Mouse (Mus musculus): Measurements from ENCODE around the gene Aig1. TPM values are rescaled to one million over a fixed set of nuclear protein-coding genes. Genes with fewer than 3 reads are reported as not detected.

The Aig1 gene
- polyA plus RNA-seq, 1 experiment from 2014 or later, result 11.5 TPM

- DNase-seq (ENCODE audit: low spot score) (no peak), ATAC-seq (ENCODE audit: insufficient number of reproducible peaks, low FRiP score, low TSS enrichment, low read depth) (no peak)
- peak overlapping the region; percentile 25 for H3K4me2 ChIP-seq (ENCODE audit: low read depth, severe bottlenecking)
- H3K4me3 ChIP-seq (ENCODE audit: low read depth, low read length), result no peak overlapping the region
- H3K27ac ChIP-seq (replicated peaks; ENCODE audit: low read depth, low read length), result no peak overlapping the region
- WGBS, result 58% methylated on average over 7 of the region's 7 CpGs
- 0 out of 2 replicates have a peak overlapping the region, but pooled peaks have one; percentile 27 for H3K9ac ChIP-seq (ENCODE audit: low read length)
- H3K27me3 ChIP-seq (ENCODE audit: control insufficient read depth, insufficient read depth, low read length), result peaks cover 3% of the 10 kb centered on the region; the same call in 1 of the 2 replicates
- 0 out of 2 replicates have a peak, but pooled peaks cover 10% of the 10 kb centered on the region for H3K4me1 ChIP-seq (ENCODE audit: control insufficient read depth, insufficient read depth, low read length)
- no peaks in the 10 kb centered on the region for H3K9me3 ChIP-seq (ENCODE audit: control insufficient read depth, low read length)
- no peaks in the 10 kb centered on the region for H3K36me3 ChIP-seq (ENCODE audit: control insufficient read depth, insufficient read depth, low read length)
These were observed 153.9 kb downstream of the Aig1 start for GRCm38 (mm10) chr10:13714920-13715293.

- H3K27me3 ChIP-seq (ENCODE audit: control insufficient read depth, insufficient read depth, low read length), result peaks cover 3% of the 10 kb centered on the region; the same call in 1 of the 2 replicates
- no peak overlapping the region for H3K27ac ChIP-seq (replicated peaks; ENCODE audit: low read depth, low read length)
- ATAC-seq (ENCODE audit: insufficient number of reproducible peaks, low FRiP score, low TSS enrichment, low read depth) (peak; percentile 61; the same call in 1 of the 2 replicates), DNase-seq (ENCODE audit: low spot score) (peak; percentile 52)
- no peak overlapping the region for H3K9ac ChIP-seq (ENCODE audit: low read length)
- peak overlapping the region; percentile 25 for H3K4me2 ChIP-seq (ENCODE audit: low read depth, severe bottlenecking)
- WGBS, result 24% methylated on average over 9 of the region's 9 CpGs
- no peaks in the 10 kb centered on the region for H3K36me3 ChIP-seq (ENCODE audit: control insufficient read depth, insufficient read depth, low read length)
- H3K9me3 ChIP-seq (ENCODE audit: control insufficient read depth, low read length), result no peaks in the 10 kb centered on the region
- no peak overlapping the region for H3K4me3 ChIP-seq (ENCODE audit: low read depth, low read length)
- H3K4me1 ChIP-seq (ENCODE audit: control insufficient read depth, insufficient read depth, low read length), result 0 out of 2 replicates have a peak, but pooled peaks cover 10% of the 10 kb centered on the region
These were observed 154.4 kb downstream of the Aig1 start for GRCm38 (mm10) chr10:13714199-13714919.

GRCm38 (mm10) chr10:13713711-13714110 lies 155.1 kb downstream of the Aig1 start:
- no peaks in the 10 kb centered on the region for H3K9me3 ChIP-seq (ENCODE audit: control insufficient read depth, low read length)
- H3K4me2 ChIP-seq (ENCODE audit: low read depth, severe bottlenecking), result no peak overlapping the region
- no peak for DNase-seq (ENCODE audit: low spot score)
- 90% methylated on average over 5 of the region's 5 CpGs for WGBS
- no peak overlapping the region for H3K27ac ChIP-seq (replicated peaks; ENCODE audit: low read depth, low read length)
- ATAC-seq (ENCODE audit: insufficient number of reproducible peaks, low FRiP score, low TSS enrichment, low read depth), result no peak
- peaks cover 3% of the 10 kb centered on the region; the same call in 1 of the 2 replicates for H3K27me3 ChIP-seq (ENCODE audit: control insufficient read depth, insufficient read depth, low read length)
- H3K4me3 ChIP-seq (ENCODE audit: low read depth, low read length), result no peak overlapping the region
- H3K4me1 ChIP-seq (ENCODE audit: control insufficient read depth, insufficient read depth, low read length), result 0 out of 2 replicates have a peak, but pooled peaks cover 10% of the 10 kb centered on the region
- H3K36me3 ChIP-seq (ENCODE audit: control insufficient read depth, insufficient read depth, low read length), result no peaks in the 10 kb centered on the region
- no peak overlapping the region for H3K9ac ChIP-seq (ENCODE audit: low read length)

GRCm38 (mm10) chr10:13713116-13713515 lies 155.7 kb downstream of the Aig1 start:
- WGBS, result 50% methylated on average over 2 of the region's 2 CpGs
- H3K36me3 ChIP-seq (ENCODE audit: control insufficient read depth, insufficient read depth, low read length), result no peaks in the 10 kb centered on the region
- H3K4me1 ChIP-seq (ENCODE audit: control insufficient read depth, insufficient read depth, low read length), result 0 out of 2 replicates have a peak, but pooled peaks cover 10% of the 10 kb centered on the region

GRCm38 (mm10) chr10:13711281-13711829 lies 157.4 kb downstream of the Aig1 start:
- DNase-seq (ENCODE audit: low spot score) (no peak), ATAC-seq (ENCODE audit: insufficient number of reproducible peaks, low FRiP score, low TSS enrichment, low read depth) (no peak)
- peaks cover 3% of the 10 kb centered on the region; the same call in 1 of the 2 replicates for H3K27me3 ChIP-seq (ENCODE audit: control insufficient read depth, insufficient read depth, low read length)

More at GRCm38 (mm10) chr10:13713116-13713515, 155.7 kb downstream of the Aig1 start:
- no peak overlapping the region for H3K9ac ChIP-seq (ENCODE audit: low read length)
- no peak overlapping the region for H3K4me3 ChIP-seq (ENCODE audit: low read depth, low read length)
- DNase-seq (ENCODE audit: low spot score) (no peak), ATAC-seq (ENCODE audit: insufficient number of reproducible peaks, low FRiP score, low TSS enrichment, low read depth) (no peak)
- peaks cover 3% of the 10 kb centered on the region; the same call in 1 of the 2 replicates for H3K27me3 ChIP-seq (ENCODE audit: control insufficient read depth, insufficient read depth, low read length)
- H3K9me3 ChIP-seq (ENCODE audit: control insufficient read depth, low read length), result no peaks in the 10 kb centered on the region
- H3K4me2 ChIP-seq (ENCODE audit: low read depth, severe bottlenecking), result no peak overlapping the region
- H3K27ac ChIP-seq (replicated peaks; ENCODE audit: low read depth, low read length), result no peak overlapping the region

GRCm38 (mm10) chr10:13705771-13706170 lies 163.0 kb downstream of the Aig1 start:
- H3K36me3 ChIP-seq (ENCODE audit: control insufficient read depth, insufficient read depth, low read length), result no peaks in the 10 kb centered on the region
- no peak overlapping the region for H3K9ac ChIP-seq (ENCODE audit: low read length)
- no peak overlapping the region for H3K4me2 ChIP-seq (ENCODE audit: low read depth, severe bottlenecking)
- no peak overlapping the region for H3K27ac ChIP-seq (replicated peaks; ENCODE audit: low read depth, low read length)
- ATAC-seq (ENCODE audit: insufficient number of reproducible peaks, low FRiP score, low TSS enrichment, low read depth) (no peak), DNase-seq (ENCODE audit: low spot score) (no peak)
- no peaks in the 10 kb centered on the region for H3K9me3 ChIP-seq (ENCODE audit: control insufficient read depth, low read length)
- no peaks in the 10 kb centered on the region for H3K27me3 ChIP-seq (ENCODE audit: control insufficient read depth, insufficient read depth, low read length)
- 0 out of 2 replicates have a peak, but pooled peaks cover 5% of the 10 kb centered on the region for H3K4me1 ChIP-seq (ENCODE audit: control insufficient read depth, insufficient read depth, low read length)
- H3K4me3 ChIP-seq (ENCODE audit: low read depth, low read length), result no peak overlapping the region
- 30% methylated on average over 4 of the region's 4 CpGs for WGBS

More at GRCm38 (mm10) chr10:13711281-13711829, 157.4 kb downstream of the Aig1 start:
- Histone ChIP-seq H3K4me2 (ENCODE audit: low read depth, severe bottlenecking) (no peak overlapping the region), H3K36me3 (ENCODE audit: control insufficient read depth, insufficient read depth, low read length) (no peaks in the 10 kb centered on the region), H3K9me3 (ENCODE audit: control insufficient read depth, low read length) (no peaks in the 10 kb centered on the region), H3K27ac (replicated peaks; ENCODE audit: low read depth, low read length) (no peak overlapping the region), H3K9ac (ENCODE audit: low read length) (no peak overlapping the region), H3K4me3 (ENCODE audit: low read depth, low read length) (no peak overlapping the region), H3K4me1 (ENCODE audit: control insufficient read depth, insufficient read depth, low read length) (0 out of 2 replicates have a peak, but pooled peaks cover 10% of the 10 kb centered on the region)
- 46% methylated on average over 8 of the region's 8 CpGs for WGBS

GRCm38 (mm10) chr10:13702688-13703087 lies 166.1 kb downstream of the Aig1 start:
- Histone ChIP-seq H3K36me3 (ENCODE audit: control insufficient read depth, insufficient read depth, low read length) (no peaks in the 10 kb centered on the region), H3K9me3 (ENCODE audit: control insufficient read depth, low read length) (no peaks in the 10 kb centered on the region), H3K4me1 (ENCODE audit: control insufficient read depth, insufficient read depth, low read length) (0 out of 2 replicates have a peak, but pooled peaks cover 5% of the 10 kb centered on the region), H3K27me3 (ENCODE audit: control insufficient read depth, insufficient read depth, low read length) (no peaks in the 10 kb centered on the region), H3K4me3 (ENCODE audit: low read depth, low read length) (no peak overlapping the region), H3K27ac (replicated peaks; ENCODE audit: low read depth, low read length) (no peak overlapping the region), H3K9ac (ENCODE audit: low read length) (no peak overlapping the region), H3K4me2 (ENCODE audit: low read depth, severe bottlenecking) (no peak overlapping the region)
- WGBS, result 15% methylated on average over 6 of the region's 6 CpGs
- no peak for ATAC-seq (ENCODE audit: insufficient number of reproducible peaks, low FRiP score, low TSS enrichment, low read depth)
- DNase-seq (ENCODE audit: low spot score), result no peak

- Histone ChIP-seq H3K27ac (replicated peaks; ENCODE audit: low read depth, low read length) (no peak overlapping the region), H3K4me2 (ENCODE audit: low read depth, severe bottlenecking) (no peak overlapping the region), H3K9me3 (ENCODE audit: control insufficient read depth, low read length) (no peaks in the 10 kb centered on the region), H3K4me1 (ENCODE audit: control insufficient read depth, insufficient read depth, low read length) (0 out of 2 replicates have a peak, but pooled peaks cover 5% of the 10 kb centered on the region), H3K4me3 (ENCODE audit: low read depth, low read length) (no peak overlapping the region), H3K27me3 (ENCODE audit: control insufficient read depth, insufficient read depth, low read length) (no peaks in the 10 kb centered on the region), H3K36me3 (ENCODE audit: control insufficient read depth, insufficient read depth, low read length) (no peaks in the 10 kb centered on the region), H3K9ac (ENCODE audit: low read length) (no peak overlapping the region)
- DNase-seq (ENCODE audit: low spot score) (no peak), ATAC-seq (ENCODE audit: insufficient number of reproducible peaks, low FRiP score, low TSS enrichment, low read depth) (no peak)
- 12% methylated on average over 8 of the region's 8 CpGs for WGBS
These were observed 166.7 kb downstream of the Aig1 start for GRCm38 (mm10) chr10:13702043-13702442.
